Mouse (Mus musculus) layer of hippocampus, postnatal 10 days (tissue): Measurements from ENCODE around the gene Rundc1. TPM values are rescaled to one million over a fixed set of nuclear protein-coding genes. Genes with fewer than 3 reads are reported as not detected.
"Not testable (repeated sequence)": the region's sequence is repeated elsewhere in the genome, so short reads cannot be mapped to it uniquely, and the experiment has no call there.

Experiments used
- DNase-seq, 2 experiments: peaks; one replicate each; pipeline ENCODE4 v3.0.0; 2021; ENCODE audit warnings: low spot score in 2 of 2
- total RNA-seq, 2 experiments: library from RNA; stranded (reverse); gene quantifications; 2 replicates each; pipeline ENCODE4 v1.2.3; 2021

The Rundc1 gene
- total RNA-seq, 2 experiments from 2014 or later, result 24.4 to 26.4 TPM

DNA sequence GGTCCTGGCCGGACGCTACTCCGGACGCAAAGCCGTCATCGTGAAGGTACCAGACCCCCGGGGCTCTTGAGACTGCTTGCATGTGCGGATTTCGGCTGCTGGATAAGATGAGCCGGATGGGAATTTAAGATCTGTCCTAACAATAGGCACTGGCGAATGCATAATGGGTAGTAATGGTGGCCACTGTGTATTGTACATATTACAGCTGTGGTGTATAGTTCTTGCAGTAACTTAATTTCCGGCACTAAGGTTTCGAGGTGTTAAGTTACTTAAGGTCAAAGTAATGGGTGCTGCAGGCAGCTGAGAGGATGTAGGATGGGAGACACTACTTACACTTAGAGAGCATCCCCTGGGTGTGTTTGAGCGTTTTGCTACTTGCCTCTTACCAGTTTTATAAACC, 17.9 kb downstream of the Rundc1 start:
- no peak for DNase-seq

- no peak for DNase-seq
Measured at GRCm38 (mm10) chr11:101446319-101446718, 21.4 kb downstream of the Rundc1 start.

GRCm38 (mm10) chr11:101446860-101447259, 22.0 kb downstream of the Rundc1 start:
- DNase-seq, result not testable (repeated sequence)

DNA sequence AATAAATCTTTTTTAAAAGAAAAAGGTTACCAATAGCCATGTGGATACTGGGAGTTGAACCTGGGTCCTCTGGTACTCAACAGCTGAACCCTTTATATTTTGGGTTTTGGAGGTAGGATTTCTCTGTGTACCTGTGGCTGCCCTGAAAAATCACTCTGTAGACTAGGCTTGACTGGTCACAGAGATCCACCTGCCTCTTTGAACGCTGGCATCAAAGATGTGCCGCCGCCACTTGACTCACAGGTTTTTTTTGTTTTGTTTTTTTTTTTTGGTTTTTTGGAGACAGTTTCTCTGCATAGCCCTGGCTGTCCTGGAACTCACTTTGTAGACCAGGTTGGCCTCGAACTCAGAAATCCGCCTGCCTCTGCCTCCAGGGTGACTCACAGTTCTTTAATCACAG, 22.9 kb downstream of the Rundc1 start:
- DNase-seq, result no peak

GRCm38 (mm10) chr11:101448274-101448746, 23.4 kb downstream of the Rundc1 start, which contains the start of gene Ifi35:
Ifi35 (plus strand) TSS chr11:101448407.
- DNase-seq, result no peak

DNA sequence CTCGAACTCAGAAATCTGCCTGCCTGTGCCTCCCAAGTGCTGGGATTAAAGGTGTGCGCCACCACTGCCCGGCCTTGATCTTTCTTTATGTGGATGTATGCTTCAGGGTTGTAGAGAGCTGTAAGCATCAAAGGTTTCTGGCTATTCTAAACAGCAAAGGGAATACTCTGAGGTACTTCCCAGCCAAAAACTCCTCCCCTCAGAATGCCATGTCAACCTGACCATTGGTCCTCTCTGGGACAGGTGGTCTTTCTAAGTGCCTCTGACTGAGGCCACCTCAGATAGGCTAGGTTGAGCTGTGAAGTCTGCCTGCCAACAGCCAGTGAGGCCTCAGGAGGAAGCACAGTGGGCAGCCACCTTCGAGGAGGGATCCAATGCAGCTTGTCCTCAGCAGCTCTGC, 24.0 kb downstream of the Rundc1 start:
- no peak for DNase-seq

DNA sequence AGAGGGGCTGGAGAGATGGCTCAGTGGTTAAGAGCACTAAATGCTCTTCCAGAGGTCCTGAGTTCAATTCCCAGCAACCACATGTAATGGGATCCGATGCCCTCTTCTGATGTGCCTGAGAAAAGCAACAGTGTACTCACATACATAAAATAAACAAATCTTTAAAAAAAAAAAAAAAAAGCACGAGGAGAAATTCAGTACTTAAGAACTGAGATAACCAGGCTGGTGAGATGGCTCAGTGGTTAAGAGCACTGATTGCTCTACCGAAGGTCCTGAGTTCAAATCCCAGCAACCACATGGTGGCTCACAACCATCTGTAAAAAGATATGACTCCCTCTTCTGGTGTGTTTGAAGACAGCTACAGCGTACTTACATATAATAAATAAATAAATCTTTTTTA, 24.7 kb downstream of the Rundc1 start:
- DNase-seq, result not testable (repeated sequence)

DNA sequence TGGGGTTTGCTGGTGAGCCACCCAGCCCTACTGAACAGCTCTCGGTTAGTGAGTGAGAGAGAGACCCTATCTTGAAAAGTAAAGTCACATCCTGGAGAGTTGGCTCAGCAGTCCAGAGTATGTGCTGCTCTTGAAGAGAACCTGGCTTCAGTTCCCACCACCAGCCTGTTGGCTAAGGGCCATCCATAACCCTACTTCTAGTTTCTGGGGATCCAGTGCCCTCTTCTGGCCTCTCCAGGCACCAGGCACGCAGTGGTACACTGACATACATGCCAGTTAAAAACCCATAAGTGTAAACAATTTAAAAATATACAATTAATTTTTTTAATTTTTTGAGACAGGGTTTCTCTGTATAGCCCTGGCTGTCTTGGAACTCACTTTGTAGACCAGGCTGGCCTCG, 25.5 kb downstream of the Rundc1 start:
- no peak for DNase-seq

DNA sequence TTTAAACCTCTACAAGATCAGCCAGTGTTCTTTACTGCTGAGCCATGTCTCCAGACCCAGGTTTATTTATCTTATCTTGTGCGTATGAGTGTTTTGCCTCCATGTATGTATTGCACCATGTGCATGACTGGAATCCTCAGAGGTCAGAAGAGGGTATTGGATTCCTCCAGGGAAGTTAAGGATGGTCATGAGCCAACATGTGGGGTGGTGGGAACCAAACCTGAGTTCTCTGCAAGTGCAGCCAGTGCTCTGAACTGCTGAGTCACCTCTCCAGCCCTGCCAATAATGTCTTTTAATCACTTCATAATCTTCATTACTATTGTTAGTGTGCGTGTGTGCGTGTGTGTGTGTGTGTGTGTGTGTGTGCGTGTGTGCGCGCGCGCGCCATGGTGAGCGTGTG, 26.7 kb downstream of the Rundc1 start:
- no peak for DNase-seq

DNA sequence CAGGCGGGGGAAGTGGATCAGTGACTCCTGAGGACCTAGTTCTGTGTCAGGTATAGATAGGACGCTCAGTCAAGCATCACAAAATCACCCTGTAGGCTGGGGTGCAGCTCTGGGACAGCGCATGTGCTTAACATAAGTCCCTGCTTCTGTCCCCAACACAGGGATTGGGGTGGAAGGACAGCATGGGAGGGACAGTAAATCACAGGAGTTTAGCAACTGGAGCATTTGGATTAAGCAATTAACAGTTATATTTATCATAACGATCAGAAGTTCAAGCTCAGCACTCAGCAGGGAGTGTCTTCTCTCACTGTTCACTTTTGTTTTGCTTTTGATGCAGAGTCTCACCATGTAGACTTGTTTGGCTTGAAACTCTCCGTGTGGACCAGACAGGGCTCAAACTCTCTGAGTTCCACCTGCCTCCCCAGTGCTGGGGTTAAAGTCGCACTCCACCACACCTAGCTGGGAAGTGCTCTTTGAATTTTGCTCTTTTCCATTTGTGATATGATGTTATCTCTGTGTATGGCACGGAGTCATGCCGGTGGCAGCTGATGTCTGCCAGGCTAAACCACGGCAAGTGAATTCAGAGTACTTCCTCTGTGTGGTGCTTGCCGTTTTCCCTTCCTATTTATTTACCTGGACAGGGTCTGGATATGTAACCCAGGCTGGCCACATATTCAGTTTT, 27.3 kb downstream of the Rundc1 start:
- DNase-seq, result no peak

DNA sequence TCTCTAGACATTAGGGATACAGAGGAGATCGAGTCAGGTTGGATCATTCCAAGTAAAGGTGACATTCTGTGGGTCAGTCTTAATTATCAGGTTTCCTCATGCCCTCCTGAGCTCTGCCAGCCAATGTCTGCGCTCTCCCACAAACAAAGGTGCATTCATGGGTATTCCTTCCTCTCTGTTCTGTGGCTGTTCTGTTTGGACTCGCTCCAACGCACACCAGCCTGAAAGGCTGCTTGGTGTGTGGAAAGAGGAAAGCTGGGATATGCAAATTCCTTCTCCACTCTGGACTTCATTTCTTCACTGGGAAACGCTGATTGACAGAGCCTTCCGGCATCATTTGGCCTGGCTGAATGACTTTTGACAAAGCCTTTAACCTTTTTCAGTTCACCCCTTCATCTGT, 29.8 kb downstream of the Rundc1 start:
- DNase-seq, result no peak

DNA sequence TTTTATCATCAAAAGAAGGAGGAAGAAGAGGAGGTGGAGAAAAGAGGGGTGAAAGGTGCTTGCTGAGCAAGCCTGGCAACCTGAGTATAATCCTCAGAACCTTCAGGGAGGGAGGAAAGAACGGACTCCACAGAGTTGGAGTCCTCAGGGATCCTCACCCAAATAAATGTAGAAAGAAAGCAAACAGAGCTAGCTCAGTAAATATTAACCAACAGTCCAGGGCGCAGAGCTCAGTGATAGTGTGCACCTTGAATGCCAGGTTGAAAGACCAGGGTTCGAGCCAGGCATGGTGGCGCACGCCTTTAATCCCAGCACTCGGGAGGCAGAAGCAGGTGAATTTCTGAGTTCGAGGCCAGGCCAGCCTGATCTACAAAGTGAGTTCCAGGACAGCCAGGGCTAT, 30.7 kb downstream of the Rundc1 start:
- no peak for DNase-seq

GRCm38 (mm10) chr11:101457631-101458030, 32.7 kb downstream of the Rundc1 start:
- DNase-seq, result no peak

- DNase-seq, result no peak
Measured at GRCm38 (mm10) chr11:101458217-101458616, 33.3 kb downstream of the Rundc1 start.

- DNase-seq, result no peak
Measured at GRCm38 (mm10) chr11:101459716-101460115, 34.8 kb downstream of the Rundc1 start.

- no peak for DNase-seq
Measured at GRCm38 (mm10) chr11:101460321-101460720, 35.4 kb downstream of the Rundc1 start.

- DNase-seq, result no peak
Measured at GRCm38 (mm10) chr11:101462141-101462540, 37.3 kb downstream of the Rundc1 start.

DNA sequence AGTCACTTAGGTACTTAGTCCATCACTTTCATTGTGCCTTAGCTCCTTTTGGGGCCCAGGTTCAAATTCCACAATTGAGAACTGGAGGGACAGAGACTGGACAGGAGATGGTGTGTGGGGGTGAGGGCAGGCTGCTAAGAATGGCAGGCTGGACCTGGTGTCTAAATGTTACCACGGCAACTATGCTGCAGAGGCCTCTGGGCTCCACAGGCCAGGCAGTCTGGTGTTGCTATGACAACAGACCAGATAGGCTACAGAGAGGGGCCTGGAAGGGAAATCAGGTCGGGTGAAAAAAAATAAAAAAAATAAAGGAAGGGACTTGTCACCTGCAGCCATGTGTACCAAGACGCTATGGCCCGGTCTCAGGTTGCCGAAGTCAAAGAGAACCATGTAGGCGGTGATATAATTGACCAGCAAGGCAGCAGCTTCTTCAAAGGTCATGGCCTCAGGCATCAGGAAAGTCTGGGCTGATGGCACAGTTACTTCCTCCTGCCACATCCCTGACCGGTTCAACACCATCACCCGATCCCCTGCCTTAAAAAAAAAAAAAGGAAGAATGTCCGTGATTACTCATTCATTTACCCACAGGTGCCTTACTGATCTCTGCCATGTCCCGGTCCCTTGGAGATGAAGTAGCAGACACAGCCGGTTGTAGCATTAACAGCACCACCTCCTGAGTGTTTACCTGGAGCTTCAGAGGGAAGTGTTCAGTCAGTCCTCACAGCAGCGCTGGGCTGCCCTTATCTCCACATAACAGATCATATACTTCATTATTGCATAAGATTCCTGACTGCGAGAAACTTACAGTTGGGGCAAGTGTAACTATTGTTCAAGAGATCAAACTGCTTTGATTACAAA, 37.9 kb downstream of the Rundc1 start:
- no peak for DNase-seq

DNA sequence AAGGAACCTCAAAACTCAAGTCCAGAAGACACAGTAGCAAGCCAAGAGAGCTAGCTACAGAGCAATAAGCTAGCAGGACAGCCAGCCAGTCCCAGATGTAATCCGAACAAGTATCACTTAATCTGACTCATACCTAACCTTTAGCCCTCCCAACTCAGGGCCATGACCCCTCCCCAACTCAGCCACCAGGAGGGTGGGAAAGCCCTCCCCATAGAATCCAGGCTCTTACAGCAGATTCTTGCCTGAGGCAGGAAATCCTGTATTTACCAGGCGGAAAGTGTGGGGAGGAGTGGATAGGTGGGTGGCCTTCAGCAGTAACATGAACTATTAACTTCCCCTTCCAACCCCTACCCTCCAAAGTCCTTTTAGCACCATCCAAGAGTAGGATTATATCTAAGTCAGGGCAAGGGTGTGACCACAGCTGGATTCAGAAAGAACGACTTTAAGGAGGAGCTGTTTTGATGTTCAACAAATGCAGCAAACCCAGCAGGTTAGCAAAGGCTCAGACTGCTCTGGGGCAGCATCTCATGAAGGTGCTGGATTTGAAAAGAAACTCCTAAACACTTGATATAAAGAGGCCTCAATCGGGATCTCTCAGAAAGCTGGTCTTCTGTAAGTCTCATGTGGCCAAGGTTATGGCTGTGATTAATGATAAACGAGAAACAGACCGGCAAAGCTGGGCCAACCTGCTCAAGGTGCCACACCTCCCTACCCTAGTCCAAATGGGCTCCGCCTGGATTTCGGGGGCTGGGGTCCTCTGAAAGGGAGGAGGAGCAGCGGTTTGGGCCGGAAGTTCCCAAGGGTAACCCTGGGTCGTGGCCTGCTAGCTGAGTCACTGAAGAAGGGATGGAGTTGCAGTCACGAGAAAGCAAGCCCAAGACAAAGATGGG, 39.6 kb downstream of the Rundc1 start, which contains the start of gene Rnd2:
Gene Rnd2 (plus strand): TSS at position 789 of the 890 bp plus-strand sequence.
- no peak for DNase-seq

DNA sequence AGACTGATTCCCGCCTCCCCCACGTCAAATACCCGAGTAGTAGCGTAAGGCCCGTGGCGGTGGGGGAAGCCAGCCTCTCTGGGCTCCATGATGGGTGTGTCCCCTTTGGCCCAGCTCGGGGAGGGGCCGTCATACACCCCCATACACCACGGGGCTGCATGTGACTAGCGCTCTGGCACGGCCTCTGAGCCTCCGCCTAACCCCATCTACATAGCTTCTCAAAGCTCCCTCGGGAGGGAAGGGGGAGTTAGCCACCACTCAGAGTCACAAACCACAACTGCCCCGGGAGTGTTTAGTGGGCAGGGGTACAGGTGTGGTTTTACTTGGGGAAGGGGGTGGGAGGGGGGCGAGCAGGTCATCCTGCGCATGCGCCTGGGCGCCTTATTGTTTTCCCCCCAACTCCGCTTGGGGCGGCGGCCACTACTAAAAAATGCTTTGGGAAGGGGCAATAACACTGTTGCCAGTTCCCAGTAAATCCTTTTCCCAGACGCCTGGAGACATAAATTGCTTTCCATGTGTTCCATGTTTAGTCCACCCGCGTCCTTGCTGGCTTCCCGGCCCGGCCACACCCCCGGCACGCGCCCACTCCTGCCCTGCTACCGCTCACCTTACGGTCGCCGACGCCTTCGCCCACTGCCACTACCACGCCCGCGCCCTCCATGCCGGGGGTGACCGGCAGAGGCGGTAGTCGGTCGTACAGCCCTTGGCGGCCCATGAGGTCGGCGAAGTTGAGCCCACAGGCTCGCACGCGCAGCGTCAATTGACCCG, 40.4 kb downstream of the Rundc1 start:
- DNase-seq, result peak; percentile 51 to 62
